Mouse (Mus musculus) myocyte (in vitro differentiated cells): ENCODE measurements around the gene Unc45a.

Experiments
- CEBPB ChIP-seq: IDR thresholded peaks from 2 replicates; pipeline ENCODE4 v1.6.1; 2011; ENCODE audit warnings: mild to moderate bottlenecking, moderate library complexity; ENCODE audit not compliant: poor library complexity, insufficient read depth, severe bottlenecking
- E2F4 ChIP-seq: IDR thresholded peaks from one replicate; pipeline ENCODE4 v1.6.1; 2011; ENCODE audit warnings: mild to moderate bottlenecking, control low read depth, moderate library complexity; ENCODE audit not compliant: insufficient read depth
- MAX ChIP-seq: IDR thresholded peaks from one replicate; pipeline ENCODE4 v1.6.1; 2011; ENCODE audit warnings: low read depth, mild to moderate bottlenecking, control low read depth
- MYOD1 ChIP-seq, 3 experiments: IDR thresholded peaks; one replicate each; pipeline ENCODE4 v1.6.1; 2011; ENCODE audit warnings: control low read depth in 2 of 3, low read depth in 2 of 3, mild to moderate bottlenecking in 2 of 3, moderate library complexity in 1 of 3; ENCODE audit not compliant: insufficient read length in 2 of 3, control insufficient read depth in 1 of 3
- MYOG ChIP-seq, 3 experiments: IDR thresholded peaks; one replicate each; pipeline ENCODE4 v1.6.1; 2011; ENCODE audit warnings: control low read depth in 2 of 3, low read depth in 2 of 3, mild to moderate bottlenecking in 2 of 3; ENCODE audit not compliant: insufficient read length in 2 of 3, control insufficient read depth in 1 of 3, insufficient read depth in 1 of 3
- POLR2A ChIP-seq: IDR thresholded peaks from one replicate; pipeline ENCODE4 v1.6.1; 2011; ENCODE audit warnings: low read depth, mild to moderate bottlenecking, control low read depth, moderate library complexity; ENCODE audit not compliant: insufficient read length
- POLR2AphosphoS2 ChIP-seq: IDR thresholded peaks from one replicate; pipeline ENCODE4 v1.6.1; 2011; ENCODE audit warnings: low read depth, control low read depth; ENCODE audit not compliant: insufficient read length
- TCF3 ChIP-seq: IDR thresholded peaks from one replicate; pipeline ENCODE4 v1.6.1; 2011; ENCODE audit warnings: low read depth, control low read depth; ENCODE audit not compliant: insufficient read length
- USF1 ChIP-seq: IDR thresholded peaks from one replicate; pipeline ENCODE4 v1.6.1; 2011; ENCODE audit warnings: low read depth, mild to moderate bottlenecking, control low read depth, moderate library complexity

DNA sequence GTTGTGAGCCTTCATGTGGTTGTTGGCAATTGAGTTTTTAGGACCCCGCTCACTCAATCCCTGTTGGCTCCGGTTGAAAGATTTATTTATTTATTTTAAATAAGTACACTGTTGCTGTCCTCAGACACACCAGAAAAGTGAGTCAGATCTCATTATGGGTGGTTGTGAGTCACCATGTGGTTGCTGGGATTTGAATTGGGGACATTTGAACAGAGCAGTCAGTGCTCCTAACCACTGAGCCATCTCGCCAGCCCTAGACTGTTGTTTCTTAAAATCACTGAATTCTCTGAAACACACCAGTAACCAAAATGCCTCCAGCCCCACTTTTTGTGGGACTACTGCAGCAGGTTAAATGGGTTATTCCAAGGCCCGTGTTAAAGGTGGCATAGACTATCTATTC, 42.1 kb downstream of the Unc45a start:
- TF ChIP-seq POLR2A, result no peak
- no peak for TF ChIP-seq USF1
- TF ChIP-seq MYOD1 (IDR thresholded peaks at IDR 0.05; ENCODE audit: control insufficient read depth in 1 of 3, insufficient read length in 2 of 3, low read depth in 2 of 3), result no peak
- TF ChIP-seq MYOG (IDR thresholded peaks at IDR 0.05; ENCODE audit: control insufficient read depth in 1 of 3, insufficient read depth in 1 of 3, insufficient read length in 2 of 3, low read depth in 2 of 3), result no peak
- TF ChIP-seq TCF3, result no peak
- TF ChIP-seq POLR2AphosphoS2, result no peak
- TF ChIP-seq E2F4, result no peak
- TF ChIP-seq CEBPB, result no peak
- TF ChIP-seq MAX, result no peak
